Mouse (Mus musculus) heart, adult 2 months (tissue): ENCODE measurements around the gene Spag16. TPM values are rescaled to one million over a fixed set of nuclear protein-coding genes. Genes with fewer than 3 reads are reported as not detected.

Source experiments
- DNase-seq, 2 experiments: peaks; one replicate each; pipeline ENCODE4 v3.0.0; 2021
- H3K27ac ChIP-seq: fragments of 200-600 bp; 2 replicates; pipeline ENCODE4 v1.8.1; 2022
- H3K27me3 ChIP-seq: fragments of 200-500 bp; 2 replicates; pipeline ENCODE4 v1.6.1; 2012; ENCODE audit warnings: mild to moderate bottlenecking, low read length, inconsistent platforms, mixed read lengths; ENCODE audit not compliant: control insufficient read depth, insufficient read depth
- H3K36me3 ChIP-seq: fragments of 200-500 bp; 2 replicates; pipeline ENCODE4 v1.6.1; 2012; ENCODE audit warnings: low read length, inconsistent platforms; ENCODE audit not compliant: control insufficient read depth, insufficient read depth
- H3K4me1 ChIP-seq: fragments of 200-500 bp; 2 replicates; pipeline ENCODE4 v1.6.1; 2011; ENCODE audit warnings: low read length; ENCODE audit not compliant: control insufficient read depth, insufficient read depth
- H3K4me3 ChIP-seq: fragments of 200-600 bp; 2 replicates; pipeline ENCODE4 v1.8.1; 2022
- H3K79me2 ChIP-seq: fragments of 200-500 bp; replicated peaks from 2 replicates; pipeline ENCODE4 v1.6.1; 2012; ENCODE audit warnings: mild to moderate bottlenecking, inconsistent platforms, low read length, moderate library complexity, mixed read lengths; ENCODE audit not compliant: control insufficient read depth, insufficient read depth
- H3K9ac ChIP-seq: fragments of 200-500 bp; 2 replicates; pipeline ENCODE4 v1.6.1; 2012; ENCODE audit warnings: low read depth, mild to moderate bottlenecking, control low read depth, inconsistent platforms, low read length, mixed read lengths
- CTCF ChIP-seq: fragments of 200-600 bp; IDR thresholded peaks from 2 replicates; pipeline ENCODE4 v1.8.1; 2022; ENCODE audit warnings: antibody characterized with exemption, mild to moderate bottlenecking, moderate library complexity
- EP300 ChIP-seq: fragments of 200-500 bp; IDR thresholded peaks from 2 replicates; pipeline ENCODE4 v1.6.1; 2011; ENCODE audit warnings: low read depth, low read length, control low read depth; ENCODE audit not compliant: insufficient read depth
- POLR2A ChIP-seq: fragments of 200-500 bp; IDR thresholded peaks from 2 replicates; pipeline ENCODE4 v1.6.1; 2011; ENCODE audit warnings: mild to moderate bottlenecking, low read depth, low read length, control low read depth; ENCODE audit not compliant: insufficient read depth
- WGBS: fragments of 180-500 bp; shearing (Covaris S2); methylation state at CpG from one replicate; pipeline ENCODE4 v1.1.7; 2018; 5-methylcytosine and 5-hydroxymethylcytosine counted together
- intact Hi-C: fragments of 180-260 bp; cut with DNase I; formaldehyde crosslinking; loops from one replicate; pipeline ENCODE4 v1.15.1; 2025
- polyA plus RNA-seq: library from polyadenylated mRNA; depleted of rRNA; stranded (reverse); fragments of >200 nt; gene quantifications from 2 replicates; pipeline ENCODE4 v1.2.3, GENCODE M21; 2012
- total RNA-seq, 2 experiments: library from RNA; stranded (reverse); gene quantifications; 2 replicates each; pipeline ENCODE4 v1.2.3; 2021

Spag16 gene
- total and polyA plus RNA-seq, 3 experiments: 0.47 TPM; not detected in 2

DNA sequence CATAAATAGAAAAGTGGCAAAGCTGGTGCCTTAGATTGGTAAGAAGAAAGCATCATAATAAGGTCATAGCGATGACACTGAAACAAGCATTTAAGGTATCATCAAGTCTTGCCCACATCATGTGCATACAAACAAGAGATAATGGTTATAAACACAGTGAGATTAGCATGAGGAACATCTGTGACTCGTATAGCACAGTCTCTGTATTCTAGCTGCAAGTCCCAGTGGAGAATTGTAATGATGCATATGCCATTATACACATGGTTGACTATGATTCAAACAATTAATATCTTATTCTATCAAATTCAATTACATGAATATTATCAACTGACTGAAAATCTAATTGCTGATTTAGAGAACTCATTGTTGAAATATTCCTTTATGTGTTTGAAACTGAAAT is 519.4 kb downstream of the Spag16 start:
- Histone ChIP-seq H3K27me3 (no peaks in the 10 kb centered on the region), H3K9ac (no peak overlapping the region), H3K27ac (no peak overlapping the region), H3K4me1 (no peaks in the 10 kb centered on the region), H3K79me2 (no peaks in the 10 kb centered on the region), H3K36me3 (no peaks in the 10 kb centered on the region), H3K4me3 (no peak overlapping the region)
- intact Hi-C loops: no loop called here
- no peak for TF ChIP-seq EP300
- DNase-seq: no peak
- WGBS: 59% methylated on average over 2 of the region's 2 CpGs

DNA sequence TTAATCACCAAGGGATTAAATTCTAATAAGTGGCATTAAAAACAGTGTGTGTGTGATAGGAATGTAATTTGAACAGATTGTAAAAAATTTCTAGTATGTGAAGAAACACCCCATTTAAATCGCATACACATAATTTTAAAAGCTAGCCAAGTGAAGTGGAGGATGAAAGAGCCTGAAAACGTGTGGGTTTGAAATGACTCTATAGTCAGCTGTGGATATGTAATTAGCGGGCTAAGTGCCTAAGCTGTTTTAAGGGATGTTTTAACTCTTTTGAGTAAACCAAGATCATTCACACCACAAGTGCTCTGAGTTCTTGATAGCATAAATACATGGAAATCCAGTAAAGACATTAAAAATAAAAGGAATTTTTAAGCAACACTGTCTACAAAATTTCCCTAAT is 524.6 kb downstream of the Spag16 start:
- intact Hi-C loops: no loop called here
- H3K27me3 ChIP-seq: no peaks in the 10 kb centered on the region

DNA sequence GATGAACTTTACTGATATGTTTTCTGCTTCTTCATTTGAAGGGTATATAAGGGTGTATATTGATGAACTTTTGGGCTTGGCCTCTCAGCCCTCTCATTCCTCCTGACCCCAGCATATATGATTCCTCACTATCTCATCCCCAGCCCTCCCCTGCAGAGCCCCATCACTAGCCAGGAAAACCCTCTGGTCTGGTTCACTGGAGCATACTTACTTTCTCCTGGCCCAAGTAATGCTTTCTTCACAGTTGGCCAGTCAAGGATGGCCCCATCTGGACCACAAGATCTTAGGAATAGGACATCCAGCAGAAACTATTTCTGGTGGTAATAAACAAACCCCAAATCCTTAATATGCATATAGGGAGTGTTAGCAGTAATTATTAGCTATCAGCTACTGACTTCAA is 527.2 kb downstream of the Spag16 start:
- H3K27ac ChIP-seq: no peak overlapping the region
- no peak for DNase-seq
- no peak overlapping the region for H3K4me3 ChIP-seq
- TF ChIP-seq EP300 (no peak), POLR2A (no peak)
- no peaks in the 10 kb centered on the region for H3K27me3 ChIP-seq
- no peaks in the 10 kb centered on the region for H3K4me1 ChIP-seq
- intact Hi-C loops: no loop called here
- H3K9ac ChIP-seq: no peak overlapping the region
- no peaks in the 10 kb centered on the region for H3K36me3 ChIP-seq
- no peaks in the 10 kb centered on the region for H3K79me2 ChIP-seq

More for the DNA sequence above, 524.6 kb downstream of the Spag16 start:
- Histone ChIP-seq H3K4me1 (no peaks in the 10 kb centered on the region), H3K36me3 (no peaks in the 10 kb centered on the region), H3K4me3 (no peak overlapping the region), H3K79me2 (no peaks in the 10 kb centered on the region), H3K27ac (no peak overlapping the region), H3K9ac (no peak overlapping the region)
- no peak for DNase-seq
- WGBS: 66% methylated on average over 3 of the region's 3 CpGs
- no peak for TF ChIP-seq EP300
- no peak for TF ChIP-seq CTCF
- no peak for TF ChIP-seq POLR2A

DNA sequence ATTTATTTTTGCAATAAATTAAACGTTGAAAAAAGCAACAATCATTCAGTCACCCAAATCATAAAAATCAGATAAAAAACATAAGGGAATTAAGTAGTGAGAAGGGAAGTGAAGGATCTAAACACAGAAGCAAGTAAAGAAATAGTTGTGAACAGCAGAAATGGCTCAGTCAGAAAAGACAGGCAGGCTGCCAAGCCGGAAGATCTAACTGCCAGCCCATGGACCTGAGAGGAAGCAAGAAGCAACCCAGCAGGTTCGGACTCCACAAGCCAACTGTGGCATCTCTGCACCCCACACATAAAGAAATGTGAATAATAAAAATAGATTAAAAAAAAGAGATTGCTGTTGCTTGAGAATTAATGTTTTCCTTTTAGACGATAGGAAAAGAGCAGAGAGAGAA is 545.0 kb downstream of the Spag16 start:
- 59% methylated on average over 4 of the region's 4 CpGs for WGBS
- no peak overlapping the region for H3K4me3 ChIP-seq
- no peaks in the 10 kb centered on the region for H3K36me3 ChIP-seq
- DNase-seq: no peak
- H3K27ac ChIP-seq: no peak overlapping the region
- no peaks in the 10 kb centered on the region for H3K27me3 ChIP-seq
- H3K4me1 ChIP-seq: no peaks in the 10 kb centered on the region
- TF ChIP-seq CTCF (no peak), POLR2A (no peak), EP300 (no peak)
- intact Hi-C loops: no loop called here
- no peak overlapping the region for H3K9ac ChIP-seq
- H3K79me2 ChIP-seq: no peaks in the 10 kb centered on the region

DNA sequence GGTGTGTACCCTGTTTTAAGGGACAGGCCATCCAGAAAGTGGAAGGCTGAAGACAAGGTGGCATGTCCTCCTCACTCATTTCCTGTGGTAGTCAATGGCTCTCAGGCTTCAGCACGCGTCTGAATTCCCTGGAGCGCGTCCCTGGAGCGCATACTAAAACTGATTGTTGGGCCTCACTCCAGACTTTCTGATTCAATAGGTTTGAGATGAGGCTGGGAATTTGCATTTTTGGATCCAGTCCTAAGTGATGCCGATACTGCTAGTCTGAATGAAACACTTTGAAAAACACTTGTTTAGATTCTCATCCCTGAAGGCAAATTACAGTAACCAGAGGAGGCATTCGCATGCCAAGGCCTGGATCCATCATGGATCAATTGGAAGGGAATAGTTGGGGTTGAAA is 553.3 kb downstream of the Spag16 start:
- H3K36me3 ChIP-seq: no peaks in the 10 kb centered on the region
- TF ChIP-seq POLR2A (no peak), CTCF (no peak), EP300 (no peak)
- intact Hi-C loops: no loop called here
- no peak overlapping the region for H3K4me3 ChIP-seq
- no peak overlapping the region for H3K27ac ChIP-seq
- WGBS: 74% methylated on average over 7 of the region's 7 CpGs
- no peaks in the 10 kb centered on the region for H3K79me2 ChIP-seq
- no peak for DNase-seq
- no peaks in the 10 kb centered on the region for H3K27me3 ChIP-seq
- H3K4me1 ChIP-seq: no peaks in the 10 kb centered on the region
- H3K9ac ChIP-seq: no peak overlapping the region

DNA sequence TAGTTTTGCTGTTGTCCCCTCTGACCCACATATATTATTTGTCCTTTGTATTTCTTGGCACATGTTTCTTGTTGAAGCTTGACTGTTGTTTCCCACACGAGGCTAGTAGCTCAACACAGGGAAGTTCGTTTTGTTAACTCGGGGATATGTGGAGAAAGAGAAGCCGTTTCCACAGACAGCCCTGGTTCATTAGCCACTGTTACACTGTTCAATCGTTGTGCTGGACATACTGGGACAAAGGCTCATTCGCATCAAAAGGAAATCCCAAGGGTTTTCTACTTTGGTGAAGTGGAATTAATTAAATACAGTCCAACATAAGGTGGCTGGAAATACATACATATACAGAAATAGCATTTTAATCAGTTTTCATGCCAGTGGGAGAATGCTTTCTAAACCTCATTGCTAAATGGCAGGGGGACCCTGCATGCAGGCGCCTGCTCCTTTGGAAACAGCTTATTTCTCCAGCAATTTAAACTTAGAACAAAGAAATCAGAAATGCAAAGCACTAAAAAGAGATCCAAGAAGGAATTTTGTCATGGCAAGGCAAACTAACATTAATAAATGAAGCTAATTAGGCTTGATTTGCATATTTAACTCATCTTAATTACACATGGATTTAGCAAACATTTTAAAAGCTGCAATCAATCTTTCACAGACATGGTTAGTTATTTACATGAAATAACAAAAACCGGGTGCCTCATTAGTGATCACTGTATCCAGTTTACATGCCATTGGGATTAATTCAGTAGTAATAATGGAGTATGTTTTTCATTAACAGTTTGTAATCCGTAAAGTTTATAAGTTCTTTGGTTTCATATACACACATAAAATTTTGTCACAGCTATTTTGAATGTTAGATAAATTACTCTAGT is 615.7 kb downstream of the Spag16 start:
- Histone ChIP-seq H3K27me3 (no peaks in the 10 kb centered on the region), H3K79me2 (no peaks in the 10 kb centered on the region), H3K4me3 (no peak overlapping the region), H3K27ac (no peak overlapping the region), H3K36me3 (no peaks in the 10 kb centered on the region), H3K9ac (no peak overlapping the region), H3K4me1 (no peaks in the 10 kb centered on the region)
- WGBS: 61% methylated on average over 9 of the region's 9 CpGs
- DNase-seq: no peak
- intact Hi-C loops: loop anchor here (1.0 kb wide), 1 partner anchor 25 kb away; no protein-coding TSS in a partner anchor
- no peak for TF ChIP-seq POLR2A
